Mouse (Mus musculus): Measurements from ENCODE around the gene Olfr1109.

The Olfr1109 gene

DNA sequence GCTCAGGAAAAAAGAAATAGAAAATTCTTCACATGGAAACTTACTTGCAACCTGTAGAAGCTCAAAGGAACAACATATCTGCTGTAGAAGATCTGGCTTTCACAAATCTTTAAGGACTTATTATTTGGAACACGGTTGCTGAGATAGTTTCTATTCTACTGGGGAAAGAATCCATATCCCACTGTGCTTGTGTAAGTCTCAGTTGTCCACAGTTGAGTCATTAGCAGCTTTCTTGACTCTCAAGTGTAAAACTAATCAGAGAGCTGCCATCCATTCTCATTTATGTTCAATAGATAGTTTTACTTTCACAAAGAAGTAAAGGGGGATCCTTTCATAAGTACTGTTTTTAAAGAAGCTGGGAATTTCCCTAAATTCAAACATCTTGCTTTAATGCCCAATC is at the start of gene Olfr1109:
Olfr1109 (minus strand) TSS at position 101 of the 400 bp plus-strand sequence.
- DNase-seq: no peak

DNA sequence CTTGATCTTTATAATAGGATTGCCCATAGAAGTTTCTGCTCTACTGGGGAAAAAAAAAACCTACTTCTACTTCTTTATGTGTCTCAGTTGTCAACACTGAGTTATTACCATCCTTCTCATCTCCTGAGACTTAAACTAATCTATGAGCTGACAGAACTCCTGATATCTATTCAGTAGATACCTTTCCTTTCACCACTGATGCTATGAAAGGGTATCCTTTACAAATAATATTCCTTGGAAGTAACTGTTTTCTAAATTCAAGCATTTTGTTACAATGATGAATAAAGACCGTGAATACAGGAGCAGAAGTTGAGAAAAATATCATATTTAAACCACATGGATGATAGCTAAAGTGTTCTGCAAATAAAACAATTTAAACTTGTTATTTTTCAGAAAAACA is 44.4 kb upstream of the Olfr1109 start, which contains the start of gene Olfr1110:
Olfr1110 (minus strand) TSS at position 101 of the 400 bp plus-strand sequence.
- DNase-seq: no peak

DNA sequence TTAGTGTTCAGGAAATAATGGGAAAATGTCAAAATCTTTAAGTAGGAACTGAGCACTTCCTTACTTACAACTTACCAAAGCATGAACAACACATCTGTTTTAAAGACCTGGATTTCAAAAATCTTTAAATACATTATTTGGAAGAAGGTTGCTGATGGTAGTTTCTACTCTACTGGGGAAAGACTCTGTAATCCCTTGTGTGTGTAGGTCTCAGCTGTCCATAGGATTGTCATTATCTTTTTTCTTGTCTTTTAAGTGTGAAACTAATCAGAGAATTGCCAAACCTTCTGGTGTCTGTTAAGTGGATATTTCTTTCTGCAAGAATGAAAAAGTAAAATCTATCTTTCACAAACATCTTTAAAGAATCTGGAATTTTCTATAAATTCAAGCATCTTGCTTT is 18.7 kb upstream of the Olfr1109 start, which contains the start of gene Olfr259:
Olfr259 (minus strand) TSS at position 101 of the 400 bp plus-strand sequence.
- no peak for DNase-seq

DNA sequence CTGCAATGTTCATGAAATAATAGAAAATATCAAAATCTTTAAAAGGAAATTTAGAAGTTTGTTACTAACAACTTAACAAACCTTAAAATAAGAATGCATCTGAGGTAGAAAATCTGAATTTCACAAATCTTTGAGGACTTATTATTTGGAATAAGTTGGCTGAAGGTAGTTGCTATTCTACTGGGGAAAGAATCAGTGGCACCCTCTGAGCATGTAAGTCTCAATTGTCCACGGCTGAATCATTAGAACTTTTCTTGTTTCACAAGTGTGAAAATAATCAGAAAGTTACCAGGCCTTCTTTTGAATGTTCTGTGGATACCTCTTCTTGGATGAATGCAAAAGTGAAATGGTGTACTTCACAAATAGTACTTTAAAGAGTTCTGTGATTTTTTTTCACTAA is 20.1 kb downstream of the Olfr1109 start, which contains the start of gene Olfr1107:
Olfr1107 (minus strand) TSS at position 101 of the 400 bp plus-strand sequence.
- no peak for DNase-seq

DNA sequence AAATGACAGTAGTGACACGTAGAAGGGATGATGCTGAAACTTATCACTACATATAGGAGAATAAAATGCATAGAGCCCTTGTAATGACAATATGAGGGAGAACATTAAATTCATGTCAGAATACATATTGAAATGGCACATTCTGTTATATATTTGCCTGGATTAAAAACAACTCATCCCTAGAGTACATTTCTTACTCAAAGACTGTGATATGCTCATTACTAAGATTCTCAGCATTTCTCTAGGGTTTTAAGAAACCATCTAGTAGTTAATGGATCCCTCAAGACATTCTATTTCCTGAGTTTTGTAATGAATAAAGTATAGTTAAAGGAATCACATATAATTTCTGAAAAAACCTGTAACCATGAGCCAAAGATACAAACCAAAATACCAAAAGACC is 43.6 kb downstream of the Olfr1109 start, which contains the start of gene Olfr1106:
Olfr1106 (minus strand) TSS at position 101 of the 400 bp plus-strand sequence.
- DNase-seq: no peak
